Mouse (Mus musculus): ENCODE results near the gene Apbb2. TPM values are rescaled to one million over a fixed set of nuclear protein-coding genes. Genes with fewer than 3 reads are reported as not detected.

Gene Apbb2
- polyA plus RNA-seq, 1 experiment from 2014 or later = 52.6 TPM

DNA sequence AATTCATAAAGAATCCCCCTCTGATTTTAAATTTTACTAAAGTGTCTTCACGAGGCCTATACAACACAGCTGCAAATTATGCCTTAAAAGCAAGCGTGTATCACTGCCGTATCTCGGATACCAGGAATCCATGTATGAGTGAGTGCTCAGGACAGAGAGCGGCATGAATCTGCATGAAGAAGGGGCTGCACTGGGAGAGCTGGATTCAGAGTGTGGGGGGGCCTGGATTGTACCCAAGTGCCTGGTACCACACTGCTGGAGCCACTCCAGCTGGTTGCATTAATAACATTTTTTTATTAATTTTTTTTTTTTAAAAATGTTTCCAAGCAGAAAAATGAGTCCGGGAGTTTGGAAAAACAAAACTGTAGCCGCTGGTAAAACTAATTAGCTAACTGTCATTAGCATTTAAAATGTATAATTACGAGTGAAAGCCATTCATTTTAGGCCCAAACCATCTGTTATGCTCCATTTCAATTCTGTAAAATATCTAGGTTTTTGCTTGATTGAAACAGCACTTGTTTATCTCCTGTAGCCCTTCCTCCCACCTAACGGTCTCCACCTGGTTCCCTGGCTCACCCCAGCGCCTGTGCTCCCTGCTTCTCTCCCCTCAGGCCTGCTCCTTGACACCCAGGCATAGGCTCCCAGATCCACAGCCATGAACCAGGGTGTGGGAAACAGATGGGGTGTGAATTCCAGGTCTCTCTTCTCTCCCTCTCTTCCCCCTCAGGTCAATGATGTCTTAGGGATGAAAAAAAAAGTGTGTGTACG, 314.1 kb downstream of the Apbb2 start:
- WGBS = 88% methylated on average over 11 of the region's 11 CpGs
- H3K36me3 ChIP-seq (ENCODE audit: control insufficient read depth, insufficient read depth, low read length) = peaks cover 5% of the 10 kb centered on the region; the same call in 1 of the 2 replicates
- no peaks in the 10 kb centered on the region for H3K9me3 ChIP-seq (ENCODE audit: control insufficient read depth, low read length)
- H3K27me3 ChIP-seq (ENCODE audit: control insufficient read depth, insufficient read depth, low read length) = no peaks in the 10 kb centered on the region
- H3K27ac ChIP-seq (ENCODE audit: low read depth, low read length) = no peak overlapping the region
- ATAC-seq (ENCODE audit: insufficient read depth, low FRiP score, low TSS enrichment) (no peak), DNase-seq (ENCODE audit: low spot score) (no peak)
- no peak overlapping the region for H3K4me3 ChIP-seq (ENCODE audit: low read depth, low read length)
- no peak overlapping the region for H3K9ac ChIP-seq (ENCODE audit: low read length)
- no peaks in the 10 kb centered on the region for H3K4me1 ChIP-seq (ENCODE audit: control insufficient read depth, insufficient read depth, low read length)
- H3K4me2 ChIP-seq (ENCODE audit: low read depth) = no peak overlapping the region

GRCm38 (mm10) chr5:66302873-66303272, 315.7 kb downstream of the Apbb2 start:
- H3K27ac ChIP-seq (ENCODE audit: low read depth, low read length) = no peak overlapping the region
- peaks cover 5% of the 10 kb centered on the region; the same call in 1 of the 2 replicates for H3K36me3 ChIP-seq (ENCODE audit: control insufficient read depth, insufficient read depth, low read length)
- no peak overlapping the region for H3K4me3 ChIP-seq (ENCODE audit: low read depth, low read length)
- no peaks in the 10 kb centered on the region for H3K9me3 ChIP-seq (ENCODE audit: control insufficient read depth, low read length)
- WGBS = 88% methylated on average over 2 of the region's 2 CpGs
- H3K9ac ChIP-seq (ENCODE audit: low read length) = no peak overlapping the region
- H3K4me2 ChIP-seq (ENCODE audit: low read depth) = no peak overlapping the region
- H3K4me1 ChIP-seq (ENCODE audit: control insufficient read depth, insufficient read depth, low read length) = no peaks in the 10 kb centered on the region
- ATAC-seq (ENCODE audit: insufficient read depth, low FRiP score, low TSS enrichment) (no peak), DNase-seq (ENCODE audit: low spot score) (no peak)
- H3K27me3 ChIP-seq (ENCODE audit: control insufficient read depth, insufficient read depth, low read length) = no peaks in the 10 kb centered on the region

GRCm38 (mm10) chr5:66302085-66302815, 316.3 kb downstream of the Apbb2 start:
- ATAC-seq (ENCODE audit: insufficient read depth, low FRiP score, low TSS enrichment) (no peak), DNase-seq (ENCODE audit: low spot score) (no peak)

DNA sequence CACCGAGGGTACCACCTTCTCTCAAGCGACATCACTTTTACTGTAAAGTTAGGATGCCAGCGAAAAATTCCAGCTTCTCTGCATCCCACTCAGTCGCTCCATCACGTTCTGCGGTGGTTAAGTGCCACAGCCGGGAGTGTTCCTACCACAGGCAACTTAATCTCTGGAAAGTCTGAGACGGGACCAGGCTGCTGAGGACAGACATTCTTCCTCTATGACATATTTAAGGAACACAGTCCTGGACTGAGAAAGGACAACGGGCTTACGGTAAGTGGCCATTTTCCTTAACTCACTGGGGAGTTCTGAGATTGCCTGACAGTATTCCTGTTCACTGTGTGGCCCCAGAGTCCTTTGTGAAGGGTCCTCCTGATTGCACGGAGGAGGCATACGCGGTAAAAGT, 318.0 kb downstream of the Apbb2 start:
- Histone ChIP-seq H3K4me2 (ENCODE audit: low read depth) (no peak overlapping the region), H3K9me3 (ENCODE audit: control insufficient read depth, low read length) (no peaks in the 10 kb centered on the region), H3K4me3 (ENCODE audit: low read depth, low read length) (no peak overlapping the region), H3K36me3 (ENCODE audit: control insufficient read depth, insufficient read depth, low read length) (peaks cover 5% of the 10 kb centered on the region; the same call in 1 of the 2 replicates), H3K27me3 (ENCODE audit: control insufficient read depth, insufficient read depth, low read length) (no peaks in the 10 kb centered on the region), H3K9ac (ENCODE audit: low read length) (no peak overlapping the region), H3K27ac (ENCODE audit: low read depth, low read length) (no peak overlapping the region), H3K4me1 (ENCODE audit: control insufficient read depth, insufficient read depth, low read length) (no peaks in the 10 kb centered on the region)
- DNase-seq (ENCODE audit: low spot score) = no peak
- 91% methylated on average over 13 of the region's 13 CpGs for WGBS
- no peak for ATAC-seq (ENCODE audit: insufficient read depth, low FRiP score, low TSS enrichment)

More at GRCm38 (mm10) chr5:66302085-66302815, 316.3 kb downstream of the Apbb2 start:
- Histone ChIP-seq H3K9me3 (ENCODE audit: control insufficient read depth, low read length) (no peaks in the 10 kb centered on the region), H3K9ac (ENCODE audit: low read length) (no peak overlapping the region), H3K27me3 (ENCODE audit: control insufficient read depth, insufficient read depth, low read length) (no peaks in the 10 kb centered on the region), H3K27ac (ENCODE audit: low read depth, low read length) (no peak overlapping the region), H3K4me3 (ENCODE audit: low read depth, low read length) (no peak overlapping the region), H3K4me1 (ENCODE audit: control insufficient read depth, insufficient read depth, low read length) (no peaks in the 10 kb centered on the region), H3K4me2 (ENCODE audit: low read depth) (no peak overlapping the region), H3K36me3 (ENCODE audit: control insufficient read depth, insufficient read depth, low read length) (peaks cover 5% of the 10 kb centered on the region; the same call in 1 of the 2 replicates)
- WGBS = 96% methylated on average over 21 of the region's 21 CpGs

DNA sequence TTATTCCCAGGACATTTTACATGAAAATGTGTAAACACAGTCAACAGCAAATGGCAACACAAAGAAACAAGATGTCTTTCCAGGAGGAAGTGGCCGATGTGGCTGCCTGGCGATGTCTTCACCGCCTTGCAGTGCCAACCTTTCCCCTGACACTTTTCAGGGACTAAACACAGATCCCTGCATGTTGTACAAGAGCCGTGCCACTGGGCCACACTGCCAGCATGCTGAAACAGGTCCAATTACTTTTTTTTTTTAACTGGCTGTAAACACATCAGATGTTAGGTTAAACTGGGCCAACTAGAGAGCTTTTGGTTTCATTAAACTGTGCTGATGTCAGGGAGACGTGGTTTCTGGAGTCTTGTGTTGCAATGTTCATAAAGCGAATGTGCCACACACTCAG, 319.7 kb downstream of the Apbb2 start:
- Histone ChIP-seq H3K36me3 (ENCODE audit: control insufficient read depth, insufficient read depth, low read length) (peaks cover 5% of the 10 kb centered on the region; the same call in 1 of the 2 replicates), H3K4me1 (ENCODE audit: control insufficient read depth, insufficient read depth, low read length) (no peaks in the 10 kb centered on the region), H3K27ac (ENCODE audit: low read depth, low read length) (no peak overlapping the region), H3K9ac (ENCODE audit: low read length) (no peak overlapping the region), H3K4me3 (ENCODE audit: low read depth, low read length) (no peak overlapping the region), H3K9me3 (ENCODE audit: control insufficient read depth, low read length) (no peaks in the 10 kb centered on the region), H3K27me3 (ENCODE audit: control insufficient read depth, insufficient read depth, low read length) (no peaks in the 10 kb centered on the region), H3K4me2 (ENCODE audit: low read depth) (no peak overlapping the region)
- WGBS = 89% methylated on average over 6 of the region's 6 CpGs
- ATAC-seq (ENCODE audit: insufficient read depth, low FRiP score, low TSS enrichment) = no peak
- no peak for DNase-seq (ENCODE audit: low spot score)

GRCm38 (mm10) chr5:66296116-66296515, 322.5 kb downstream of the Apbb2 start:
- Histone ChIP-seq H3K27ac (ENCODE audit: low read depth, low read length) (no peak overlapping the region), H3K36me3 (ENCODE audit: control insufficient read depth, insufficient read depth, low read length) (no peaks in the 10 kb centered on the region), H3K4me1 (ENCODE audit: control insufficient read depth, insufficient read depth, low read length) (no peaks in the 10 kb centered on the region), H3K9me3 (ENCODE audit: control insufficient read depth, low read length) (no peaks in the 10 kb centered on the region), H3K4me3 (ENCODE audit: low read depth, low read length) (no peak overlapping the region), H3K4me2 (ENCODE audit: low read depth) (no peak overlapping the region), H3K9ac (ENCODE audit: low read length) (no peak overlapping the region), H3K27me3 (ENCODE audit: control insufficient read depth, insufficient read depth, low read length) (no peaks in the 10 kb centered on the region)
- WGBS = 95% methylated on average over 5 of the region's 5 CpGs
- ATAC-seq (ENCODE audit: insufficient read depth, low FRiP score, low TSS enrichment) = no peak
- no peak for DNase-seq (ENCODE audit: low spot score)

- Histone ChIP-seq H3K27ac (ENCODE audit: low read depth, low read length) (no peak overlapping the region), H3K27me3 (ENCODE audit: control insufficient read depth, insufficient read depth, low read length) (no peaks in the 10 kb centered on the region), H3K4me3 (ENCODE audit: low read depth, low read length) (no peak overlapping the region), H3K9ac (ENCODE audit: low read length) (no peak overlapping the region), H3K4me1 (ENCODE audit: control insufficient read depth, insufficient read depth, low read length) (no peaks in the 10 kb centered on the region), H3K36me3 (ENCODE audit: control insufficient read depth, insufficient read depth, low read length) (no peaks in the 10 kb centered on the region), H3K9me3 (ENCODE audit: control insufficient read depth, low read length) (no peaks in the 10 kb centered on the region), H3K4me2 (ENCODE audit: low read depth) (no peak overlapping the region)
- 91% methylated on average over 4 of the region's 4 CpGs for WGBS
- no peak for ATAC-seq (ENCODE audit: insufficient read depth, low FRiP score, low TSS enrichment)
- no peak for DNase-seq (ENCODE audit: low spot score)
Observed at GRCm38 (mm10) chr5:66294952-66295351, 323.6 kb downstream of the Apbb2 start.

DNA sequence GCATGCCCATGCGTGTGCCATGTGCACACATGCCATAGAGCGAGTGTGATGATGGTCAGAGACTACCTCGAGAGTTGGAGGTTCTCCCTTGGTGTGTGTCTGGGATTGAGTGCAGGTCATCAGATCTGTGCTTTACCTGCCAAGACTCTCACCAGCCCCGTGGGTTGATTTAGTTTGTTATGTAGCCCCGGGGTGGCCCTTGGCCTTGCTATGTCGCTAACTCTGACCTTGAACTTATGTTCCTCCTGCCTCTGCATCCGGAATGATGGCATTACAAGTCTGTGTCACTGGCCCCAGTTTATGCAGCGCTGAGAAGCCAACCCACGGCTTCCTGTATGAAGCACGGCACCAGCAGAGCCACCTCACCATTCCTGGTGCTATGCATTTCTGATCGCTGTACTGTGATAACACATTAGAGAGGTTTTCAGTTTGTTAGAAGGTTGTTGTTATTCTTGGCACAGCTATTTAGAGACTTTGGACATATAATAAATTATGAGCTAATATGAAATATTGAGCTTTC, 324.4 kb downstream of the Apbb2 start:
- Histone ChIP-seq H3K9me3 (ENCODE audit: control insufficient read depth, low read length) (no peaks in the 10 kb centered on the region), H3K4me2 (ENCODE audit: low read depth) (no peak overlapping the region), H3K9ac (ENCODE audit: low read length) (no peak overlapping the region), H3K27ac (ENCODE audit: low read depth, low read length) (no peak overlapping the region), H3K4me1 (ENCODE audit: control insufficient read depth, insufficient read depth, low read length) (no peaks in the 10 kb centered on the region), H3K4me3 (ENCODE audit: low read depth, low read length) (no peak overlapping the region), H3K36me3 (ENCODE audit: control insufficient read depth, insufficient read depth, low read length) (no peaks in the 10 kb centered on the region), H3K27me3 (ENCODE audit: control insufficient read depth, insufficient read depth, low read length) (no peaks in the 10 kb centered on the region)
- ATAC-seq (ENCODE audit: insufficient read depth, low FRiP score, low TSS enrichment) = no peak
- no peak for DNase-seq (ENCODE audit: low spot score)
- WGBS = 93% methylated on average over 11 of the region's 11 CpGs

Measured in neural tube, embryonic 11.5 days (tissue).